ENCODE assay signal across 8 mouse cellular contexts in the genomic region with DNA sequence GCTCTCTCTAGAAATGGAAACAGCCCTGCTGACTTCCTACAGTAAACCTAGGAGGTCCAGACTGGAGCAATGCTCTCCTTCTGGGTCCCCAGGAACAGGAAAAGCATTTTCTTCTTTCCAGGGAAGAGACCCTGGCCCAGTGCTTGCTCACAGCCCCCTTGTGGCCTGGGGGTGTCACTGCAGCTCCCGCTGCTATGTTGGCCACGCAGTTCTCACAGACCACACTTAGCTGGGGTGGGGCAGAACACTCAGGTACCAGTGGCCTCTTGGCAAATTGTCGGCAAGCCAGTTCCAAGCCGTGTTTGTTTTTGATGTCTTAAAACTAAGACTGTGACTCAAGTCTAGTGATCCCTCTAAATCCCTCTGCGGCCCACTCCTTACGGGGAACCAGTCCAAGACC. TPM values are rescaled to one million over a fixed set of nuclear protein-coding genes. Genes with fewer than 3 reads are reported as not detected.
A peak's percentile ranks its signal among the peaks of the same experiment; 100 is the strongest.
DNase-seq lines count a peak whose midpoint lies in the region; ATAC-seq and TF ChIP-seq lines count a peak whose summit lies in the region.

No protein-coding gene starts in this region.

- no peaks in the 10 kb centered on the region for H3K9me3 ChIP-seq in heart, embryonic 13.5 days
- H3K9me3 ChIP-seq in kidney, postnatal 0 days (replicated peaks; ENCODE audit: low read length): no peaks in the 10 kb centered on the region
- no peaks in the 10 kb centered on the region for H3K9me3 ChIP-seq in liver, embryonic 14.5 days (ENCODE audit: control insufficient read depth, low read length)
- no peaks in the 10 kb centered on the region for H3K9me3 ChIP-seq in stomach, postnatal 0 days (ENCODE audit: control insufficient read depth, low read length)

- peak; percentile 73 to 75 for DNase-seq in B cell, adult 2 months
- peak; percentile 28 for DNase-seq in fat pad, adult 2 months (ENCODE audit: extremely low read depth, low read depth, low spot score)
- peak; percentile 84 for DNase-seq in kidney, postnatal 0 days (ENCODE audit: low spot score)
- DNase-seq in liver, embryonic 14.5 days (ENCODE audit: low read depth in 3 of 3, low spot score in 3 of 3): no peak
- DNase-seq in neural tube, embryonic 10.5 days (ENCODE audit: extremely low spot score, low spot score): peak; percentile 84
- DNase-seq in stomach, postnatal 0 days (ENCODE audit: low spot score): peak; percentile 78

- TF ChIP-seq CTCF in bone marrow, adult 2 months (IDR thresholded peaks at IDR 0.05; ENCODE audit: control insufficient read depth, insufficient read depth, low read length): peak; percentile 87
- peak; percentile 90 for TF ChIP-seq CTCF in kidney, postnatal 0 days (IDR thresholded peaks at IDR 0.05; ENCODE audit: low read depth)
- TF ChIP-seq CTCF in liver, embryonic 14.5 days (IDR thresholded peaks at IDR 0.05; ENCODE audit: low read depth): peak; percentile 93
- peak; percentile 91 for TF ChIP-seq CTCF in stomach, postnatal 0 days (IDR thresholded peaks at IDR 0.05; ENCODE audit: low read depth)

- peaks cover 2% of the 10 kb centered on the region; the same call in 1 of the 2 replicates for H3K4me1 ChIP-seq in bone marrow, adult 2 months (ENCODE audit: control insufficient read depth, insufficient read depth, low read length)
- H3K4me1 ChIP-seq in heart, embryonic 13.5 days: peaks cover 35% of the 10 kb centered on the region
- peaks cover 10% of the 10 kb centered on the region; the same call in 1 of the 2 replicates for H3K4me1 ChIP-seq in kidney, postnatal 0 days (replicated peaks; ENCODE audit: insufficient read depth, low read length)
- H3K4me1 ChIP-seq in liver, embryonic 14.5 days (replicated peaks; ENCODE audit: control insufficient read depth in 2 of 2, insufficient read depth in 2 of 2, low read length in 1 of 2): no peaks in the 10 kb centered on the region
- H3K4me1 ChIP-seq in stomach, postnatal 0 days (replicated peaks; ENCODE audit: control insufficient read depth, insufficient read depth): no peaks in the 10 kb centered on the region; the same call in 1 of the 2 replicates

- H3K4me2 ChIP-seq in heart, embryonic 13.5 days: peak overlapping the region; percentile 92
- peak overlapping the region; percentile 99 for H3K4me2 ChIP-seq in kidney, postnatal 0 days (ENCODE audit: low read length)
- H3K4me2 ChIP-seq in liver, embryonic 14.5 days (ENCODE audit: low read depth): peak overlapping the region; percentile 81
- peak overlapping the region; percentile 95 for H3K4me2 ChIP-seq in stomach, postnatal 0 days (replicated peaks; ENCODE audit: low read depth)

- H3K27me3 ChIP-seq in heart, embryonic 13.5 days (replicated peaks): peaks cover 12% of the 10 kb centered on the region; the same call in 1 of the 2 replicates
- H3K27me3 ChIP-seq in kidney, postnatal 0 days (ENCODE audit: insufficient read depth, low read length): no peaks in the 10 kb centered on the region
- H3K27me3 ChIP-seq in liver, embryonic 14.5 days (ENCODE audit: control insufficient read depth, insufficient read depth, low read length): peaks cover 46% of the 10 kb centered on the region
- H3K27me3 ChIP-seq in stomach, postnatal 0 days (ENCODE audit: control insufficient read depth, insufficient read depth, low read length): no peaks in the 10 kb centered on the region

- ATAC-seq in heart, embryonic 13.5 days (ENCODE audit: extremely low read depth, insufficient number of reproducible peaks, low FRiP score, low TSS enrichment): no peak
- no peak for ATAC-seq in kidney, postnatal 0 days (replicated peaks; ENCODE audit: low FRiP score, low read depth)
- no peak for ATAC-seq in liver, embryonic 14.5 days (ENCODE audit: insufficient read depth)
- no peak for ATAC-seq in stomach, postnatal 0 days (ENCODE audit: low FRiP score, low TSS enrichment)

- H3K36me3 ChIP-seq in heart, embryonic 13.5 days: peaks cover 18% of the 10 kb centered on the region
- no peaks in the 10 kb centered on the region for H3K36me3 ChIP-seq in kidney, postnatal 0 days (ENCODE audit: insufficient read depth, low read length)
- H3K36me3 ChIP-seq in liver, embryonic 14.5 days (replicated peaks; ENCODE audit: control insufficient read depth, insufficient read depth, low read depth): no peaks in the 10 kb centered on the region
- H3K36me3 ChIP-seq in stomach, postnatal 0 days (ENCODE audit: control insufficient read depth, insufficient read depth, low read length): no peaks in the 10 kb centered on the region

- 27% methylated on average over 6 of the region's 6 CpGs for WGBS in bone marrow, adult 2 months
- 25% methylated on average over 6 of the region's 6 CpGs for WGBS in heart, embryonic 13.5 days
- 26% methylated on average over 6 of the region's 6 CpGs for WGBS in kidney, postnatal 0 days
- WGBS in liver, embryonic 14.5 days (ENCODE audit: insufficient replicate concordance): 34% methylated on average over 6 of the region's 6 CpGs
- WGBS in stomach, postnatal 0 days: 19% methylated on average over 6 of the region's 6 CpGs

- TF ChIP-seq POLR2A in bone marrow, adult 2 months (IDR thresholded peaks at IDR 0.05; ENCODE audit: borderline replicate concordance, control insufficient read depth, low read depth, low read length): no peak

- no peak overlapping the region for H3K27ac ChIP-seq in bone marrow, adult 2 months (ENCODE audit: control insufficient read depth, insufficient read depth, low read depth, low read length, poor library complexity)
- no peak overlapping the region for H3K27ac ChIP-seq in heart, embryonic 13.5 days (replicated peaks)
- no peak overlapping the region for H3K27ac ChIP-seq in kidney, postnatal 0 days
- no peak overlapping the region for H3K27ac ChIP-seq in liver, embryonic 14.5 days
- no peak overlapping the region for H3K27ac ChIP-seq in stomach, postnatal 0 days (replicated peaks)

- TF ChIP-seq EP300 in liver, embryonic 14.5 days (IDR thresholded peaks at IDR 0.05; ENCODE audit: low read depth): no peak
- TF ChIP-seq EP300 in stomach, postnatal 0 days (optimal IDR thresholded peaks at IDR 0.05): no peak

- H3K4me3 ChIP-seq in bone marrow, adult 2 months (replicated peaks; ENCODE audit: control insufficient read depth, low read depth, low read length): peak overlapping the region; percentile 8
- peak overlapping the region; percentile 73 for H3K4me3 ChIP-seq in heart, embryonic 13.5 days
- H3K4me3 ChIP-seq in kidney, postnatal 0 days (replicated peaks; ENCODE audit: low read depth, low read length): peak overlapping the region; percentile 59
- peak overlapping the region; percentile 15 to 59; a peak in 3 of 4 replicates for H3K4me3 ChIP-seq in liver, embryonic 14.5 days (ENCODE audit: insufficient read depth in 1 of 2, low read depth in 2 of 2, low read length in 2 of 2)
- H3K4me3 ChIP-seq in stomach, postnatal 0 days (ENCODE audit: low read depth, low read length): peak overlapping the region; percentile 57

- H3K9ac ChIP-seq in heart, embryonic 13.5 days: peak overlapping the region; percentile 92
- no peak overlapping the region for H3K9ac ChIP-seq in kidney, postnatal 0 days (ENCODE audit: low read depth, low read length)
- no peak overlapping the region for H3K9ac ChIP-seq in liver, embryonic 14.5 days (replicated peaks)
- no peak overlapping the region for H3K9ac ChIP-seq in stomach, postnatal 0 days (ENCODE audit: low read length)

RNA-seq across cellular contexts. Expression of a gene that starts 2.2 kb away (rescaled TPM):
- polyA plus RNA-seq in bone marrow, adult 2 months (2011; ENCODE audit: insufficient read depth, insufficient read length, low replicate concordance, missing spikeins): 2.7 and 7.3 TPM in 2 replicates
- 5.3 and 6.3 TPM in 2 replicates for polyA plus RNA-seq in heart, embryonic 13.5 days (2015; fragmentation: Nextera tagmentation; extraction: Ambion mirVana)
- polyA plus RNA-seq in kidney, postnatal 0 days (2015; fragmentation: Nextera tagmentation; extraction: Ambion mirVana): 3.2 and 3.4 TPM in 2 replicates
- polyA plus RNA-seq in liver, embryonic 14.5 days (2012; rRNA removed): 1.6 and 1.9 TPM in 2 replicates
- polyA plus RNA-seq in liver, embryonic 14.5 days (2014; fragmentation: Nextera tagmentation; extraction: Ambion mirVana): 1.00 and 1.2 TPM in 2 replicates
- 1.5 TPM in 2 replicates for polyA plus RNA-seq in stomach, postnatal 0 days (2015; fragmentation: Nextera tagmentation; extraction: Ambion mirVana)

Comparison
In these comparisons a context has a peak if more than half of its experiments do, and no peak if none do; other contexts are left out.
1. DNase-seq: peak in B cell, adult 2 months (2 of 2), fat pad, adult 2 months (single experiment), kidney, postnatal 0 days (single experiment), neural tube, embryonic 10.5 days (single experiment) and stomach, postnatal 0 days (single experiment); none in liver, embryonic 14.5 days (0 of 3).
2. H3K4me3 ChIP-seq: peak in every context shown above with its lines; median percentile 73 in heart, embryonic 13.5 days; 59 in kidney, postnatal 0 days; 57 in stomach, postnatal 0 days; 37 in liver, embryonic 14.5 days; 8 in bone marrow, adult 2 months.
3. Peak in every context shown above with its lines, with median percentiles within 50 percentile points of each other: CTCF ChIP-seq and H3K4me2 ChIP-seq.